Mouse (Mus musculus) lung, postnatal 4 days (tissue): ENCODE data around the gene Srpk1.
"Not testable (repeated sequence)": the region's sequence is repeated elsewhere in the genome, so short reads cannot be mapped to it uniquely, and the experiment has no call there.

Experiments
- DNase-seq, 2 experiments: peaks; one replicate each; pipeline ENCODE4 v3.0.0; 2021

Srpk1 gene

GRCm38 (mm10) chr17:28612603-28613002, 9.9 kb downstream of the Srpk1 start:
- DNase-seq = no peak

DNA sequence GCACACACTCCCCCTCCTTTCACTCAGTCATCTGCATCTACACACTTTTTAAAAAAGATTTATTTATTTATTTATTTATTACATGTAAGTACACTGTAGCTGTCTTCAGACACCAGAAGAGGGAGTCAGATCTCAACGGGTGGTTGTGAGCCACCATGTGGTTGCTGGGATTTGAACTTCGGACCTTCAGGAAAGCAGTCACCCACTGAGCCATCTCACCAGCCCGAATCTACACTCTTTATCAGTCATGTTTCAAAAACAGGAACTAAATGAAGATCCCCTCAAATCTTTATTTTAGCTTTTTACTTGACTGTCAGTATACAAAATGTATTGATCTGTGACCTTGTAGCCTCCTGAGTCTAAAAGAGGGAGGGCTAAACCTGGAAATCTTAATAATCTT, 13.0 kb downstream of the Srpk1 start:
- no peak for DNase-seq

GRCm38 (mm10) chr17:28601557-28602250, 20.8 kb downstream of the Srpk1 start:
- DNase-seq = no peak

DNA sequence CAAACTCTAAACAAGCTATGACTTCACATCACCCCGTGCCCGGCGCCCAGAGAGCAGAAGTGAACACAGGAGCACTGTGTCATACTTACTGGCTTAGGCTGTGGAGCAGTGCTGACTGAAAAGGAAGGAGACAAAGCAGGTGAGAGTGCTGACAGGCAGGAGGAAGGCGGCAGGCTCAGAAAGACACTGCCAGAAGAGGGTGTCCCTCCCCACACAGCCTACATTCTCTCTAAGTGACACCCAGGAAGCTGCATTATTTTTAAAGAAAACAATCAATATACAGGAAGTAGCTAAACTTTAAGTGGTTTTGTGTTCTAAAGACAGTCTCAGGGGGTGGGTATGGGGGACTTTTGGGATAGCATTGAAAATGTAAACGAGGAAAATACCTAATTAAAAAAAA, 21.7 kb downstream of the Srpk1 start:
- no peak for DNase-seq

DNA sequence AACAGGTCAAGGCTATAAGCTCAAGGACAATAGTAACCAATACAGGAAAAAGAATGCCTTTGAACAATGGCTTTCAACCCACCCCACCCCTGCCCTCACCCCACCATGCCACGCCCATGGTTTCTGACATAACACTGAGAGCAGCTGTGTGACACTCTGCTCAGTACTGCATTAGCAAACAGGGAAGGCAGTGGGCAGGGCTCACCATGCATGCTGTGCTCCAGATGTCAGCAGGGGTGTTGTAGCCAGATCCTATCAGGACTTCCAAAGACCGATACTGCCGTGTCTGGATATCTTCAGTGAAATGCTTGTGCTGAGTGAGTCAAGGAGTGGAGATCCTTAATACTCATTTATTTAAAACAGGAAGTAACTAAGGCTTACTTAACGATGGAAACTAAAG, 28.5 kb downstream of the Srpk1 start:
- DNase-seq = no peak

GRCm38 (mm10) chr17:28592998-28593397, 29.5 kb downstream of the Srpk1 start:
- peak; percentile 76 to 82 for DNase-seq

GRCm38 (mm10) chr17:28591476-28591875, 31.0 kb downstream of the Srpk1 start:
- DNase-seq = no peak

DNA sequence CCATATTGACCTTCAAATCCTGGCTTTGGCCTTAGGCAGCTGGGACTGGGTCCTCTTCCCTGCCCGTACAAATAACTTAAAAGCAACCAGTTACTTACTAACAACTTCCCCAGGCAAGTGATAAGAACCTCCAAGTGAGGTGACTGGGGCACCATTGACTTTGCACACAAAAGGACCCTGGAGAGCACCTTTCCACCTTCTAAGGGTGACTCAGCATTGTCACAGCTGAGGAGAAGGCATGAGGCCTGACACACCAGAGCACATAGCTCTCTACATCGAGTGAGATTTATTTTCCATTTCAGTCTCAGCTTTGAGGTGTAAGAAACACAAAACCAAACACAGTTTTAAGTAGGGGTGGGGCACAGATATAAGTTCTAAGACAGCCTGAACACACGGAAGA, 31.9 kb downstream of the Srpk1 start:
- no peak for DNase-seq

DNA sequence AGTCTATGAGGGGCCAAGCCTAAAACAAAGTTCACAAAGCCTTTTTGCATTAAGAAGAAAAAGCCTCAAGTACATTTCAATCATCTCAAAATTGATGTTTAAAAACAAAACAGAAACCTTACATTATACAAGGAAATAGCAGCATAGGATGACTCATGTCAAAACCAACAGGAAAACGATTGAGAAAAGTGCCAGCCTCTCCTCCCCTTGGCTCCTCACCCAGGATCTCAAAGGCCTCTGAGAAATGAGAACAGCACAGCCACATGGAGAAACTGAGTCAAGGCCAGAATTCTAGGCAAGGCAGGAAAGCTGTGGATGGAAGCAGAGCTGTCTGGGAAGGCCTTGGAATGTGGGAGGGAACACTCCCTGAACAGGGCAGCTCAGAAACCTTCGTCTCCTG, 33.9 kb downstream of the Srpk1 start:
- no peak for DNase-seq

- DNase-seq = peak in 1 of 2 experiments; percentile 50
Measured at GRCm38 (mm10) chr17:28586509-28586908, 36.0 kb downstream of the Srpk1 start.

DNA sequence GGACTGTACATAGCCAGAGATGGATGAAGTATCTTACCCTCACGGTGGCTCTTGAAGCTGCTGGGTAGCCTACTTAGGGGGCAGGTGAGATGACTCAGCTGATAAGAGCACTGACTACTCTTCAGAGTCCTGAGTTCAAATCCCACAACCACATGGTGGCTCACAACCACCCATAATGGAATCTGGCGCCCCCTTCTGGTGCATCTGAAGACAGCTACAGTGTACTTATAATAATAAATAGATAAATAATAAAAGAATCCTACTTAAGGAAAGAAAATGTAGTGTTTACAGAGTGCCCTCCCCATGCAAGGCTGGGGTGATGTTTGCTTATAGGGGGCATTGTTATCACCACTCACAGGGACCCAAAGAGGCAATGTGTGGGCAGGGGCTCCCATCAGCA, 41.5 kb downstream of the Srpk1 start:
- no peak for DNase-seq

DNA sequence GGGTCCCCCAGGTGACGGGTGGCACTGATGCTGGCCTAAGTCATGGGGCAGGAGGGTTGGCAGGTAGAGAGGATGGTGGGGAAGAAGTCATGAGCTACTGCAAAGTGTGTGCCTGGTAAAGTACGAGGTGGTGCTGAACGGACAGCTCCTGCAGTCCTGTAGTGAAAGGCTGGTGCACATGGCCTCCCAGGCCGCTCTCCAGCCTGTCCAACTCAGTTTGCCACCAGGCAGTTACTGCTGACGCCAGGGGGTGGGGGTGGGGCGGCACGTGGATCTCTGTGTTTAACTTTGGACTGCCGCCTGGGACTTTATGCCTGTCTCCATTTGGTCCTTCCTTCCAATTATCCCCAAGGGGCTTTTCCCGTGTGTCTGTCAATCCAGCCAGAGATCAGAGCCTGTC, 42.1 kb downstream of the Srpk1 start:
- DNase-seq = peak; percentile 73 to 75

DNA sequence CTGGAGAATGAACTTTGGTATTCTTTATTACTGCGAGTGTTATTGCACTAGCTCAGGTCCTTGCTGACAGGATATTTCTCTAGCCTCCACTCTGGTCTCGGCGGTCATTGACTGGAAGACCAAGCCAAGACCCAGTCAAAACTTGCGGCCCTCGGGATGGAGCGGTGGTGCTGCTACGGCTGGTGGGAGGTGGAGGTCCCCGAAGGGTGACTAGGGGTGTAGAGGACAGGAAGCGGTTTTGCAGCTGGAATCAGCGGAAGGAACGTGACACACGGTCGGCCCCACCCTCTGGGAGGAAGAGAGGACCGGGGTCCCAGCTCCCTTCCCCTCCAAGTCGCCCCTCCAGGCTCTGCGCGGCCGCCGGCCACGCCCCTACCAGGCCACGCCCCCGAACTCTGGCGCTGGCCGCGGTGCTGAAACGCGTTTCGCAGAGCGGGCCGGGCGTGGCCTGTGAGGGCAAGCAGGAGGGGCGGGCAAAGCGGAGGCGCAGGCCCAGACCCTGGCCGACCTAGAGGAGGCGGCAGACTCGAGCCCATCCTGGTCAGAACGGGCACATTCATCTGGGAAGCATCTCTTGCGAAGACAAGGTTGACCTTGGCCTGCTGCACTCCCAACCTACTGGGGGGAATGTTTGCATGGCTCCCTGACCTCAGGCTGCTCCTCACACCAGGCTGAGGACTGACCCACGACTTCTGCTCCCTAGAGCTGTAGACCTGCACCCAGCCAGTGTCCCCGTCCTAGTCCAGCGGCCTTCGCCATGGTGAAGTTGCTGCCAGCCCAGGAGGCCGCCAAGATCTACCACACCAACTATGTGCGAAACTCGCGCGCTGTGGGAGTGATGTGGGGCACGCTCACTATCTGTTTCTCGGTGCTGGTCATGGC, 47.0 kb downstream of the Srpk1 start, which contains the start of gene Lhfpl5:
Lhfpl5 (plus strand) TSS at position 398 of the 882 bp plus-strand sequence.
- peak; percentile 56 to 60 for DNase-seq

- DNase-seq = no peak
Measured at GRCm38 (mm10) chr17:28572941-28573340, 49.6 kb downstream of the Srpk1 start.

DNA sequence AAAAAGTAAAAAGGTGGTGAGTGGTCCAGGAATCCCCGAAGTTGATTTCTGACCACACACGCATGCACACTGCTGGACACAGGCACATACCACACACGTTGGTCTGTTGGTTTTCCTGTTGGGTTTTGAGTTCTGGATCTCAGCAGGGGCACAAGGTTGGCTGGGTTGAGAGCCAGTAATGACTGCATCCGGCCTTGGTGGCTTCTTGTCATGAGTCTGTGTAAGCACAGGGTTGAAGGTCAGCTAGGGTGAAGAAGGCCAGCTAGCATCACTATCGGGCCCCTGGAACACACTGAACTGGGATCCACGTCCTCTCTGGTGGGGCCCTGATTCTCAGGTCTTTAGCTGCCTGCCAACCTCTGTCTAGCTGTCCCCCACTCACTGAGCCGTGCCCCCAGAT, 50.0 kb downstream of the Srpk1 start:
- DNase-seq = no peak

- no peak for DNase-seq
Measured at GRCm38 (mm10) chr17:28571868-28572267, 50.6 kb downstream of the Srpk1 start.

- DNase-seq = no peak
Measured at GRCm38 (mm10) chr17:28567541-28567940, 55.0 kb downstream of the Srpk1 start.

DNA sequence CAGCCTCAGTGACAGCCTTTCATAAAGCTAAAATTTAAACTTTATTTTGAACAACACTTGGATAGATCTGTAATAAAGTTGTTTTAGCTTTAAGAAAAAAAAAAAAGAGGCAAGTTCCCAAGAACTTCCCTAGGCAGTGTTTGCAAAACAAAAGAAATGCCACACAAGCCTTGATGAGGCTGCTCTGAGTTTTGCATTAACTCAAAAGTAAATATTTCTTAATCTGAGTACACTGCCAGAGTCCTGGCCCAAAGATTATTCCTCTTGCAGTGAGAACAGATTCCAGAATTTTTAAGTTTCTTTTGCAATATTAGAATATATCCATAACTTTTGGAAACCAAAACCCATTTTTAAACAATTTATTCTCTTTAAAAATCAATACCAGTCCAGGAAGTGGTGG, 57.3 kb downstream of the Srpk1 start:
- no peak for DNase-seq

DNA sequence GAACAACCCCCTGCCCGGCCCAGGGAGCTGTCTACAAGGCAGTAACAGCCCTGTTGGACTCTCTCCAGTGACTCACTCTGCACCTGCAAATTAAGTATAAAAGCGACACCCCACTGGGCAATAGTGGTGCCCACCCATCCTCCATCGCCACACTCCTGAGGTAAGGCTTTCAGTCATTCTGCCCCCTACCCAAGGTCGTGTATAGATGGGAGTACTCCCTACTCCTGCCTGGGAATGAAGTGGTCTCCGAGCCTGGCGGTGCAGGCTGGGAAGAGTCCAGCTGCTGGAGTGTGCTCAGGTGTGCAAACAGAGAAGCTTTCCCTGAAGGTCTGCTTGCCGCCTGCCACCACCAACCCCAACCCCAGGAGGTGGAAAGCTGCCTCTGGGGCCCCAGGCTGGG, 60.9 kb downstream of the Srpk1 start:
- DNase-seq = peak; percentile 10 to 39

- no peak for DNase-seq
Measured at GRCm38 (mm10) chr17:28560598-28560997, 61.9 kb downstream of the Srpk1 start, which contains the start of gene Clps. Gene Clps (minus strand): TSS chr17:28560766.

- no peak for DNase-seq
Measured at GRCm38 (mm10) chr17:28557772-28558171, 64.7 kb downstream of the Srpk1 start.

DNA sequence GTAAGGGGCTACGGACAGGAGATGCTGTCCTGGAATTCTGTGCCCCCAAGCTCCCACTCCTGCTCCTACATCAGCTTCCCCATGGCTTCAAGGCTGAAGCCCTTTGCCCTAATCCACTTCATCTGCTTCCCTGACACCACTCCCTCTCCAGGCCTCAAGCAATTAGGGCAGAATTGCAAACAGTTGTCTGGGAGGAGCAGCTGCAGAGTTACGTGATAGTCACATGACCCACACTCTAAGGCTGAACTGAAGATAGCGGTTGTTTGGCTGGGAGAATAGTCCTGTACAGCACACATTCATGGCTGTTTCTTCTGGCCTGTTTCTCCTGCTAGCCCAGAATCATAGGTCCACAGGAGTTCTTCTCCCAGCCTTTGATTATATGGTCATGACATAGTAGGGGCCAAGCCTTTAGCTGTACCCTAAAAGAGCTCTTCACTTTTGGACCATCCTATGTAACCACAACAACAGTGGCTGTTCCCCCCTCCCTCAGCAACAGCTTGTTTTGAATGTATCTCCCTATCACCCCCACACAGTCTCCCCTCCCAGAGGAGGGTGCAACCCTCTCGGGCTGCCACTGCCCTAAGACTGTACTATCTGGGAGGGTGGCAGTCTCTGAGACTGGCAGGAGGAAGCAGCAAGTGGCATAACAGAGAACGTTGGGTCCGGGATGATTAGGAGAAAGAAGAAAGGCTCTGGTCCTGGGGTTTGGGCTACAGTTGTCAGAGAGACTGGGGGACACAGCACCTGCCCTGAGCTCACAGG, 65.7 kb downstream of the Srpk1 start:
- DNase-seq = no peak

- not testable (repeated sequence) for DNase-seq
Measured at GRCm38 (mm10) chr17:28554021-28554420, 68.5 kb downstream of the Srpk1 start.
